Mouse (Mus musculus) frontal cortex, postnatal 36 days (tissue): ENCODE data around the gene Trabd2b.

Experiments
- DNase-seq, 2 experiments: peaks; one replicate each; pipeline ENCODE4 v3.0.0; 2022; ENCODE audit warnings: low spot score in 2 of 2

Trabd2b gene

GRCm38 (mm10) chr4:114605670-114606069, 199.1 kb downstream of the Trabd2b start:
- no peak for DNase-seq

GRCm38 (mm10) chr4:114607873-114608272, 201.3 kb downstream of the Trabd2b start:
- DNase-seq = no peak

- DNase-seq = no peak
Measured at GRCm38 (mm10) chr4:114609297-114609696, 202.8 kb downstream of the Trabd2b start.

GRCm38 (mm10) chr4:114611166-114611929, 204.8 kb downstream of the Trabd2b start:
- no peak for DNase-seq

GRCm38 (mm10) chr4:114612032-114612431, 205.5 kb downstream of the Trabd2b start:
- DNase-seq = no peak

- DNase-seq = no peak
Measured at GRCm38 (mm10) chr4:114612827-114613226, 206.3 kb downstream of the Trabd2b start.

GRCm38 (mm10) chr4:114614086-114614485, 207.6 kb downstream of the Trabd2b start:
- DNase-seq = no peak

- DNase-seq = no peak
Measured at GRCm38 (mm10) chr4:114615765-114616164, 209.2 kb downstream of the Trabd2b start.

- DNase-seq = no peak
Measured at GRCm38 (mm10) chr4:114622929-114623328, 216.4 kb downstream of the Trabd2b start.

GRCm38 (mm10) chr4:114624114-114624910, 217.8 kb downstream of the Trabd2b start:
- DNase-seq = no peak

GRCm38 (mm10) chr4:114625357-114625756, 218.8 kb downstream of the Trabd2b start:
- no peak for DNase-seq

GRCm38 (mm10) chr4:114625920-114626319, 219.4 kb downstream of the Trabd2b start:
- DNase-seq = no peak

- DNase-seq = no peak
Measured at GRCm38 (mm10) chr4:114627674-114628293, 221.3 kb downstream of the Trabd2b start.

GRCm38 (mm10) chr4:114635889-114636288, 229.4 kb downstream of the Trabd2b start:
- DNase-seq = peak; percentile 64 to 86

- peak in 1 of 2 experiments; percentile 63 for DNase-seq
Measured at GRCm38 (mm10) chr4:114636324-114636723, 229.8 kb downstream of the Trabd2b start.

GRCm38 (mm10) chr4:114637120-114637519, 230.6 kb downstream of the Trabd2b start:
- no peak for DNase-seq

- no peak for DNase-seq
Measured at GRCm38 (mm10) chr4:114642469-114642868, 235.9 kb downstream of the Trabd2b start.

- DNase-seq = no peak
Measured at GRCm38 (mm10) chr4:114643679-114644208, 237.2 kb downstream of the Trabd2b start.

GRCm38 (mm10) chr4:114645341-114645740, 238.8 kb downstream of the Trabd2b start:
- no peak for DNase-seq

- no peak for DNase-seq
Measured at GRCm38 (mm10) chr4:114646825-114647681, 240.5 kb downstream of the Trabd2b start.

- peak; percentile 77 to 79 for DNase-seq
Measured at GRCm38 (mm10) chr4:114647689-114648088, 241.2 kb downstream of the Trabd2b start.
